Mouse (Mus musculus) gastrocnemius, postnatal 25 days (tissue): ENCODE measurements around the gene Rnf144b. TPM values are rescaled to one million over a fixed set of nuclear protein-coding genes. Genes with fewer than 3 reads are reported as not detected.

Experiments
- DNase-seq: peaks from one replicate; pipeline ENCODE4 v3.0.0; 2022
- total RNA-seq, 2 experiments: library from RNA; stranded (reverse); gene quantifications; 1 replicate in 1 of 2; 2 replicates in 1 of 2; pipeline ENCODE4 v1.2.3; 2021

Rnf144b gene
- total RNA-seq, 2 experiments from 2014 or later: 11.3 to 12.3 TPM

- DNase-seq: no peak
These were observed 2.0 kb downstream of the Rnf144b start for GRCm38 (mm10) chr13:47124449-47124848.

- no peak for DNase-seq
These were observed 2.5 kb downstream of the Rnf144b start for GRCm38 (mm10) chr13:47124986-47125385.

DNA sequence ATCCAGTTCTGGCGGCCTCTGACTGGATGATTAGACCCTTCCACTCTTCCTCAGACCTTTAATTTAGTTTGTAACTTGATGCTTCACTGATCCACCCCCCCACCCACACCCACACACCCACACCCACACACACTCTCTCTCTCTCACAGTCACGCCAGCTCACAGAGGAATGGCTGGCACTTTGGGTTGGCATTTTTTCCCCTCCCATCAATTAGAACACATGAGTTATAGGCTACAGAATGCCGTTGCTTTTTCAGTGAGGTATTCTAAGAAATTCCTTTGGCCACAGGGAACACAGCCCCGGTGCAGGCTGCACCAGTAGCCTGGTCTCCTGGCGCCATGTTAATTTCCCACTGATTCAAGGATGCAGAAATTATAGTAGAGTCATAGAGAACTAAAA lies 3.1 kb downstream of the Rnf144b start:
- DNase-seq: no peak

- no peak for DNase-seq
These were observed 6.6 kb downstream of the Rnf144b start for GRCm38 (mm10) chr13:47129090-47129489.

- DNase-seq: no peak
These were observed 10.6 kb downstream of the Rnf144b start for GRCm38 (mm10) chr13:47133058-47133457.

DNA sequence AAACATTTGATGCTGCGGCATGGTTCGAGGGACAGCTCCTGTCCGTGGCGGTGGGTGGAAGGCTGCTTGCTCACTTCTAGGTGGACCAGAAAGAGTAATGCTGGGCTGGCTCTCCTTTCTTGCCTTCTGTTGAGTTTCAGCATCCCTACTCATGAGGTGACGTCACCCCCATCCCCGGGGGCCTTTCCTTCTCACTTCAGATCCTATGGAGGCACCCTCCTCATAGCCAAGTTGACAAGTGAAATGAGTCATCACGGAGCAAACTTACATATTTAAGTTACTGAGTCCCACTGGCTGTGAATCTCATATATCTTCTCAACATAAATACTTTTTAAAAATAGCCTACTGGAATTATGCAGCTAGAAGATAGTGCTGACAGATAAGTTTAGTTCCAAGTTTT lies 12.4 kb downstream of the Rnf144b start:
- no peak for DNase-seq

GRCm38 (mm10) chr13:47135741-47136140 lies 13.3 kb downstream of the Rnf144b start:
- no peak for DNase-seq

DNA sequence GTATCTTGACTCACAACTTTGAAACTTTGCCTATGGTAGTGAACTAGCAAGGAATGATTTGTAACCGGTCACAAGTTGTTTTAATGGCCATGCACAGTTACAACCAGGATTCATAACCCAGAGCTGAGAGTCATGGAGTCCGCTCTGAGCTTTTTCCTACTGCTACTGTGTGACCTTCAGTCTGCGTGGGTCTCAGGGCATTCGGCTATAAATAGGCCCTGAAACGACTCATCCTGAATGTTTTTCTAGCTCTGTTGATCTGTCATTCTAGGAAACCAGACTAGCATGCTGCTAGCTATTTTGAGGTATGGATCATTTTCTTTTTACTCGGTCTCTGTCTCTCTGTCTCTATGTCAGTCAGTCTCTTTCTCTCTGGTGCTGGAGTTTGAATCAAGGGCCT lies 20.3 kb downstream of the Rnf144b start:
- no peak for DNase-seq

DNA sequence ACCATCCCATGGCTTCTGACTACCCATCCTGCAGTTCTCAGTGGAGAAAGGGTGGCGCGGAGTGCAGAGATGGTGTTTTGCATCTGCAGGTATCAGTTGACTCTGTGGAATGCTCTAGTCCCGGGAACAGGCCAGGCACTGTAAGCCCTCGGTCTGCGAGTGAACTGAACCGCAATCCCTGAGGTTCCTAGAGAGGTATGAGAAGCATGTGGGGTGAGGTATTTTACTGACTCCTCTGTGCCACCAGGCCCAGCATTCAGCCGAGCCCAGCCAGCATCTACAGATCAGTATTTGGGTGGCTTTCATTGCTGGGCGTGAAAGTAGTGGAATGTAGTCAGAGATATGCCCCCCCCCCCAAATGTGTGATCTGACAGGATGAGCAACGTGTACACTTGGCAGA lies 23.5 kb downstream of the Rnf144b start:
- DNase-seq: no peak

DNA sequence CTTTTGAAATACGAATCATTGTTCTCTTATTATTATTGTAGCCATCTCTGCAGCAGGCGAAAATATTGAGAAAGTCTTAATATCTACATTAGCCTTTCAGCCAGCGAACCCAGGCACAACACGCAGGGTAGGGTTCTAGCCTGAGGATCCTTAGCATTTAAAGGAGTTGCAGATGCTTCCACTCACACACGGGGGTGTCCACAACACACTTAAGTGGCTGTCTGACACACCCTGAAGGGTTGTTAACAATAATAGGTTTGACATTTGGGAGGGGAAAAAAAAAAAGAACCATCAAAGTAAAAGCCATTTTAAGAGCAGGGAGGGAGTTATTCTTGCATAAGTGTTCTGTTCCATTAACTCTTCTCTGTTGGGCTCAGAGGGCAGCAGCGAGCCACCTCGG lies 23.9 kb downstream of the Rnf144b start:
- no peak for DNase-seq

- DNase-seq: no peak
These were observed 26.1 kb downstream of the Rnf144b start for GRCm38 (mm10) chr13:47148573-47148972.

DNA sequence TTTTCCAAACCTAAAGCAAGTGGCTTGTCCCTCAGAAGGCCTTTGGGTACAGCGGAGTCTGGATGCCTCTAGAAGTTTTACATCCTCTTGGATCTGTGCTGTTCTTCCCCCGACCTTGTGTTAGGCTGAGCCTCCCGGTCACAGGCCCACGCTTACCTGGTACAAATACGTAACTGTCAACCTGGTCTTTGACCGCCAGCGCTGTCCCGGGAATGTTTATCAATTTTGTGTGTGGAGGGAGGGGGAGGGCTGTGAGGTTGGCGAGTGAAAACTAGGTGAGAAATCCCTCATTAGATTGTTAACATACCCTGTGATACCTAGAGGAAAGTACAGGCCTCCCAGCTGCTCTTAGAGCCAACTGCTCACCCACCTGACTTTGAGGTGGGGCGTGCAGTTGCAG lies 27.5 kb downstream of the Rnf144b start:
- no peak for DNase-seq

DNA sequence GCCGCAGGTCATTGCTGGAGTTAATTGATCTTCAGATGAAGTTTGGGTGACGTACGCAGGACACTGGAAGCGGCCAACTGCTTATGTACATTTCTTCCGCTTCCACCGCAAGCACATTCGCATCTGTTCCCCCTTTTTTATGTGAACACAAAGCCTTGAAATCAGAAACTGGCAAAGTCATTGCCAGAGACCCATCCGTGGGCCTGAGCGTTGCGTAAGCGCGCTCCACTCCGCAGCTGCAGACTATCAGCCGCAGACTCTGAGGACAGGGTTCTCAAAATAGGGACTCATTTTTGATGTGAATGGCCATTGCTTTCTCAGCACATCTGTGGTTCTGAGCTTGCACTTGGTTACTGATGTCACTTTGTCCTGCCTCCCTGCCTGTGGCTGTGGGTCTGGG lies 28.6 kb downstream of the Rnf144b start:
- DNase-seq: peak; percentile 24

- DNase-seq: no peak
These were observed 29.9 kb downstream of the Rnf144b start for GRCm38 (mm10) chr13:47152390-47152789.

DNA sequence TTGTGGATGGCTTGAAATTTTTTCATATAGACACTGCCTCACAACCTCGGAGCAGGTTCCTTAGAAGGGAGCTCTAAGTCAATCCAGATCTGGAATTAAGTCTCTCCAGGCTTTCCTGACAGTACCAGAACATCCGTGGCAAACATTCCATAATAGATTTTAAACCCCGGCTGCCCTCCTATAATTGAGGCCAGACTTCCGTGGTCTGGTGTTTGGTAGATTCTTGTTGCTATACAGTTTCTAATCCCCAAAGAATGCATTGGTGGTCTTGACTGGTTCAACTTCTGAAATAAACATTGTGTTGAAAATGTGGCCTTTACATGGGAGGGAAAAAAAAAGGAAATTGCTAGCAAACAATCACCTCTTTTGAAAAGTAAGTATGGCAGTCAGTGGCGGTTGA lies 30.8 kb downstream of the Rnf144b start:
- DNase-seq: no peak

DNA sequence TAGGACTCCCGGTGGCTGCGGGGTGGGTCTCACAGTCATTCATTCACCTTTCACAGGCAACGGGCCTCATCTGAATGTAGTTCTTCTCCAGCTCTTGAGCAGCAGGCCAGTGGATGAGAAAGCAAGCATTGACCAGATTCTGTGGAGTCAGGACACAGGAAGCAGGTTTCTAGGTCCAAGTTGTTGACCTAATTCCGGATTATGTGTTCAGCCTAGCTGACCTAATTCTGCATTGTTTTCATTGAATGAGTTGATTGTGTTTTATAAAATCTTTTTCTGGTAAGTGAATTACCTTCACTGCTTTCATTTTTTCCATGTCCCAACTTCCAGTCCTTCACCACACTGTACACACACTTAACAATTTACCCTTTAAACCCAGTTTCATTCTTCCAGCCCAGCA lies 32.4 kb downstream of the Rnf144b start:
- DNase-seq: no peak

GRCm38 (mm10) chr13:47156841-47157240 lies 34.4 kb downstream of the Rnf144b start:
- no peak for DNase-seq

- no peak for DNase-seq
These were observed 39.5 kb downstream of the Rnf144b start for GRCm38 (mm10) chr13:47162001-47162400.

- no peak for DNase-seq
These were observed 42.3 kb downstream of the Rnf144b start for GRCm38 (mm10) chr13:47164732-47165131.

GRCm38 (mm10) chr13:47165261-47165660 lies 42.8 kb downstream of the Rnf144b start:
- DNase-seq: no peak

DNA sequence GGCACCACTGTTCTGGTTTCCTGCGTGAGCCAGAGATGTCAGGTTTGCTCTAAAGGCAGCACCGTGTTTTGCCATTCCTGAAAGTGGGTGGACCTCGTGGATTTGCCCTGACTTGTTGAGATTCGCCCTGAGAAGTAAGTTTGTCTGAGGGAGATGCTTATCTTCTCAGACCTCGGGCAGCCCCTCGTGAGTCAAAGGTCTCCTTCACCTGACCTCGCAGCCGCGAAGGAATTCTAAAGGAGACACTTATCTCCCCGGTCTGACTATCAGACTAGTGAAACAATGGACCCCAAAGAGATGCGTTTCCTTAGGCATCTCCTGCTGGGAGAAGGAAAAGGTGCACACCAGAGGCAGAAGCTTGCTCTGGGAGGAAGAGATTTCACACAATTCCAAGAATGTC lies 46.0 kb downstream of the Rnf144b start:
- no peak for DNase-seq

GRCm38 (mm10) chr13:47170026-47170425 lies 47.6 kb downstream of the Rnf144b start:
- no peak for DNase-seq

DNA sequence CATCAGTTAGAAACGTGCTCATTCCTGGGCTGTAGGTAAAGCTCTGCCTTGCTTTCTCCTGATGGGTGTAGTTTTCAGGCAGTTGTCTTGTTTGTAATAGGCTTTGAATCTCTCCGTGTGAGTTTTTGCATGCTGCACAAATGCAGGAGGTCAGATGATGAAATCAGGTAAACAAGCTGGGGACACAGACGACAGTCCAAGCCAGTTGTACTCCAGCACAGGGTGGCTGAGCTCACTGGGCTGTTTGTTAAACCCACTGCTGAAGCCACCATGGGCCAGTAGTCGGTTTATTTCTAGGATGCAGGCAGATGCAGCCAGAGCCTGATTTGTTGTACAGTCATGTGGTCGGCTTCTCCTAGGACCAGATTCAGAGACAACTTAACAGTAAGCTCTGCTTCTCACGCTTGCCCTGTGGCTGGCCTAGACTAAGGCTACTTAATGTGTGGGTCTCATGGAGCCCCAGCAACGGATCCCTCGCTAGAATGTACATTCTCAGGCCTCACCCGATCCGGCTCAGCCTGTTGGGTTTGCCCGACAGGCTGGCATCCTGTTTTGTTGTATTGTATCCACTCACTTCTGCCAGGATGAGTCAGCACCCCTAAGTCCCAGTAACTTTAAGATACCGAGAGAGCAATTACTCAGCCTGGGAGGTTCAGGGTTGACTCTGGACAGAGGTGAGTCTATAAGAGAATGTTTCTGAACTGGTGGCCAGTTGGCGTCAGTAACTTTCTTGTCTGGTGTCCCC lies 48.5 kb downstream of the Rnf144b start:
- no peak for DNase-seq

- DNase-seq: no peak
These were observed 50.4 kb downstream of the Rnf144b start for GRCm38 (mm10) chr13:47172891-47173290.

DNA sequence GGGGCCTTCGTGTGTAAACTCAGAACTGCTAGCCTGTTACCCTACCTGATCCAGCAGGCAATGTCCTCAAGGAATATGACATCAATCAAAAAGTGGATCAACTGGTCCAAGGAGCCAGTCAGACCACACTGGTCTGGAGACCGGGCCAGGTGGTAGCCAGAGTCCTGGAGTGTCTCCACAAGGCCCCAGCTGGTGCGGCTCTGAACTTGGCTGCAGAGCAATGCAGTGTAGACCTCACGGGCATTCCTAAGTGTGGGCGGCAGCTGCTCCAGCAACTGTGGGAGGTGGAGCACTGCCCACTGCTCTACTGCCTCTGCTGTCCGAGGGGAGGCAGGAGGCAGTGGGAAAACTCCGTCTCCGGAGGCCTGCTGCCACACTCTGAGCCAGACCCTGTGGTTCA lies 55.7 kb downstream of the Rnf144b start:
- DNase-seq: peak; percentile 63
